Mouse (Mus musculus): ENCODE data around the gene Rpf2. TPM values are rescaled to one million over a fixed set of nuclear protein-coding genes. Genes with fewer than 3 reads are reported as not detected.
A peak's percentile ranks its signal among the peaks of the same experiment; 100 is the strongest.

Gene Rpf2
- total and polyA plus RNA-seq, 3 experiments = 92.8 to 122 TPM; not detected in 1

DNA sequence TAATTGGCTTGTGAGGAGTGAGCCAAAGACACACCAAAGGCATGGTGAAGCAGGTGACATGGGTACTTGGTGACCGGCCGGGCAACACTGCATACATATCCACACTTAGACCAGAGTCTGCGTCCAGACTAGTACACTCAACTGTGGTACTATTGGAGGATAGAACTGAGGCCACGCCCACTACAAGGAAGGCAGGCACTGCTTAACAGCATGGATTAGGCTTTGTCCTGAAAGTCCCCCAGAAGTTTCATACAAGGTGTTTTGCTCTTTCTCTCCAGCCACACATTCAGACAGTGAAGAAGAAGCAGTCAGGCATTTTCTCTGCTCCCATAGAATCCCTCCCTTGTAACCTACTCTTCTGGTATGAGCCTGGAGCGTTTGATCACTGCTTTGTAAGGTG is 9.9 kb upstream of the Rpf2 start:
- peak overlapping the region; percentile 81 for H3K9ac ChIP-seq (ENCODE audit: control insufficient read depth, low read depth, low read length, poor library complexity, severe bottlenecking)
- peak overlapping the region; percentile 100 for H3K27ac ChIP-seq (ENCODE audit: control insufficient read depth, low read depth, low read length)
- peak overlapping the region; percentile 68 to 73 for H3K4me3 ChIP-seq (ENCODE audit: control insufficient read depth in 1 of 2, insufficient read depth in 1 of 2, low read depth in 2 of 2, low read length in 2 of 2)
- TF ChIP-seq TBP (IDR thresholded peaks at IDR 0.05; ENCODE audit: low read depth, low read length) (peak; percentile 88), POLR2A (IDR thresholded peaks at IDR 0.05; ENCODE audit: control insufficient read depth in 1 of 2, insufficient read depth in 1 of 2, low read depth in 1 of 2, low read length in 2 of 2, poor library complexity in 1 of 2) (peak in 1 of 2 experiments; percentile 58; a peak in 2 of 4 replicates), KAT2A (conservative IDR thresholded peaks at IDR 0.05; ENCODE audit: low read depth, low read length) (no peak)
- H3K9me3 ChIP-seq (replicated peaks; ENCODE audit: insufficient read depth, low read length) = no peaks in the 10 kb centered on the region
- no peaks in the 10 kb centered on the region for H3K27me3 ChIP-seq (ENCODE audit: control insufficient read depth in 1 of 2, insufficient read depth in 2 of 2, low read length in 2 of 2)
- H3K79me2 ChIP-seq (ENCODE audit: control insufficient read depth, insufficient read depth, low read length, poor library complexity) = peaks cover 2% of the 10 kb centered on the region; the same call in 1 of the 2 replicates
- peaks cover 0 to 11% of the 10 kb centered on the region in 2 experiments; a peak in 1 of 4 replicates for H3K4me1 ChIP-seq (ENCODE audit: control insufficient read depth in 1 of 2, insufficient read depth in 2 of 2, low read length in 2 of 2)
- H3K36me3 ChIP-seq (ENCODE audit: control insufficient read depth in 1 of 2, insufficient read depth in 2 of 2, low read length in 2 of 2) = peaks cover 0 to 8% of the 10 kb centered on the region in 2 experiments; a peak in 2 of 4 replicates
- peak; percentile 88 for DNase-seq (ENCODE audit: low read depth, low spot score)

DNA sequence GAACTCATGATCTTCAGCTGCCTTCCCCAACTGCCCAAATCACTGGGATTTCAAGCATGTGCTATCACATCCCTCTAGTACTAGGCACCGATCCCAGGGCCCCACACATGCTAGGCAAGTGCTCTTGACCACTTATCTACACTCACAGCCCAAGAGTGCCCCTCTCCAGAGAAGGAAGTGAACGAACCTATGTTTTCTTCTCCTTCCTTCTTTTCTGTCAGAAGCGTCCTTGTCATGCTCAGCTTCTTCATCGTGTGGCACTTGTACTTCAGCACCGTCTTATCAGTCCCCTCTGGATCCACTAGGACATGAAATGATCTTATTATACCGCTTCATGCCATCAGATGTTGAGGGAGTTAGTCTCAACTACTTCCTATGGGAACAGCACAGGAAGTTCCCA is 4.1 kb upstream of the Rpf2 start:
- TF ChIP-seq USF2 (IDR thresholded peaks at IDR 0.05; ENCODE audit: borderline replicate concordance in 1 of 2, insufficient read depth in 1 of 2, low read depth in 1 of 2, low read length in 2 of 2) (no peak), NRF1 (IDR thresholded peaks at IDR 0.05; ENCODE audit: insufficient read depth, low read depth, low read length, poor library complexity, severe bottlenecking) (no peak), HCFC1 (IDR thresholded peaks at IDR 0.05; ENCODE audit: low read depth, low read length) (no peak), GATA1 (IDR thresholded peaks at IDR 0.05; ENCODE audit: low read depth, low read length) (peak; percentile 62), TCF12 (IDR thresholded peaks at IDR 0.05; ENCODE audit: low read depth, low read length) (no peak), MAFK (IDR thresholded peaks at IDR 0.05; ENCODE audit: borderline replicate concordance, low read depth, low read length) (no peak), ELF1 (IDR thresholded peaks at IDR 0.05; ENCODE audit: low read depth, low read length) (no peak), MAX (IDR thresholded peaks at IDR 0.05; ENCODE audit: low read length) (no peak), SIN3A (IDR thresholded peaks at IDR 0.05; ENCODE audit: low read length) (no peak), TBP (IDR thresholded peaks at IDR 0.05; ENCODE audit: low read depth, low read length) (peak; percentile 81), CHD1 (IDR thresholded peaks at IDR 0.05; ENCODE audit: low read depth, low read length) (no peak), ZNF384 (IDR thresholded peaks at IDR 0.05; ENCODE audit: low read depth, low read length) (no peak), MXI1 (IDR thresholded peaks at IDR 0.05; ENCODE audit: low read depth, low read length) (no peak), NELFE (IDR thresholded peaks at IDR 0.05; ENCODE audit: low read depth, low read length) (no peak), KAT2A (conservative IDR thresholded peaks at IDR 0.05; ENCODE audit: low read depth, low read length) (no peak), MYB (IDR thresholded peaks at IDR 0.05; ENCODE audit: low read depth, low read length) (no peak), CTCF (IDR thresholded peaks at IDR 0.05 in 2 of 3, conservative IDR thresholded peaks at IDR 0.05 in 1 of 3; ENCODE audit: control insufficient read depth in 1 of 3, insufficient read depth in 1 of 3, low read depth in 2 of 3, low read length in 3 of 3, poor library complexity in 1 of 3, severe bottlenecking in 1 of 3) (no peak), TAL1 (IDR thresholded peaks at IDR 0.05; ENCODE audit: low read length) (peak; percentile 66), POLR2AphosphoS5 (IDR thresholded peaks at IDR 0.05; ENCODE audit: borderline replicate concordance, low read depth, low read length) (no peak), USF1 (IDR thresholded peaks at IDR 0.05; ENCODE audit: low read depth, low read length) (no peak), MEF2A (IDR thresholded peaks at IDR 0.05; ENCODE audit: extremely low read depth, insufficient replicate concordance, low read depth, low read length, poor library complexity, severe bottlenecking) (no peak), RCOR1 (IDR thresholded peaks at IDR 0.05; ENCODE audit: low read depth, low read length) (no peak), POLR2AphosphoS2 (IDR thresholded peaks at IDR 0.05; ENCODE audit: low read length) (no peak), MAZ (IDR thresholded peaks at IDR 0.05; ENCODE audit: low read depth, low read length) (no peak), GABPA (IDR thresholded peaks at IDR 0.05; ENCODE audit: low read depth, low read length) (no peak), ZKSCAN1 (IDR thresholded peaks at IDR 0.05; ENCODE audit: low read depth, low read length) (no peak)
- DNase-seq (ENCODE audit: low read depth, low spot score) = peak; percentile 76
- Histone ChIP-seq H3K27me3 (ENCODE audit: control insufficient read depth in 1 of 2, insufficient read depth in 2 of 2, low read length in 2 of 2) (no peaks in the 10 kb centered on the region), H3K36me3 (ENCODE audit: control insufficient read depth in 1 of 2, insufficient read depth in 2 of 2, low read length in 2 of 2) (peaks cover 2 to 17% of the 10 kb centered on the region in 2 experiments; a peak in 3 of 4 replicates), H3K9me3 (replicated peaks; ENCODE audit: insufficient read depth, low read length) (no peaks in the 10 kb centered on the region), H3K4me3 (ENCODE audit: control insufficient read depth in 1 of 2, insufficient read depth in 1 of 2, low read depth in 2 of 2, low read length in 2 of 2) (no peak overlapping the region), H3K27ac (ENCODE audit: control insufficient read depth, low read depth, low read length) (peak overlapping the region; percentile 14; the same call in 1 of the 2 replicates), H3K9ac (ENCODE audit: control insufficient read depth, low read depth, low read length, poor library complexity, severe bottlenecking) (no peak overlapping the region), H3K79me2 (ENCODE audit: control insufficient read depth, insufficient read depth, low read length, poor library complexity) (peaks cover 7% of the 10 kb centered on the region), H3K4me1 (ENCODE audit: control insufficient read depth in 1 of 2, insufficient read depth in 2 of 2, low read length in 2 of 2) (peaks cover 2 to 18% of the 10 kb centered on the region in 2 experiments)

Measured in MEL (cell line).